Mouse (Mus musculus): ENCODE measurements at regions not wholly inside any gene's neighbourhood (a gene's known extent, or its start where the extent isn't known, plus 50 kb on each side); places are given as distances from the start of the nearest gene placed in this dataset.

DNA sequence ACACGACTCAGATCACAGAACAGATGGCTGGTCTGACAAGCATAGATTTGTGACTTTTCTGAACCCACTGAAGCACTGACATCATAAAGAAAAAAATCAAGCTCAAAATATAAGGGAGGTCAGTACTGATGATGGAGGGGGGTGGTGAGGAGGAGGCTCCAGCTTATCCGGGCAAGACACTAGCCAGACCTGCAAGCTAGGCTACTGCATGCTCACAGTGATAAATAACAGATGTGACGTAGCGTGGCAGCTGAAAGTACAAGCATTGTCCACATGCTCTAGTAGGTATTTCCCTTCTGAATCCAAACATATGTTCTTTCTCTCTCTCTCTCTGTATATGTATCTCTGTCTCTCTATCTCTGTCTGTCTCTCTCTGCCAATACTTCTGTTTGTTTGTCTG lies 342.7 kb downstream of the Cps1 start:
- no peak for ATAC-seq (ENCODE audit: low FRiP score, low TSS enrichment)
- Histone ChIP-seq H3K9me3 (ENCODE audit: control insufficient read depth, low read length) (no peaks in the 10 kb centered on the region), H3K9ac (ENCODE audit: low read length) (no peak overlapping the region), H3K4me3 (ENCODE audit: low read depth, low read length) (no peak overlapping the region), H3K27me3 (ENCODE audit: control insufficient read depth, insufficient read depth, low read length) (no peaks in the 10 kb centered on the region), H3K4me1 (replicated peaks; ENCODE audit: control insufficient read depth, insufficient read depth) (no peaks in the 10 kb centered on the region), H3K4me2 (replicated peaks; ENCODE audit: low read depth) (no peak overlapping the region), H3K27ac (replicated peaks) (no peak overlapping the region), H3K36me3 (ENCODE audit: control insufficient read depth, insufficient read depth, low read length) (no peaks in the 10 kb centered on the region)
- DNase-seq (ENCODE audit: low spot score), result no peak
- TF ChIP-seq CTCF (IDR thresholded peaks at IDR 0.05; ENCODE audit: low read depth) (no peak), EP300 (optimal IDR thresholded peaks at IDR 0.05) (no peak)
- WGBS, result 38% methylated on average over 4 of the region's 4 CpGs

DNA sequence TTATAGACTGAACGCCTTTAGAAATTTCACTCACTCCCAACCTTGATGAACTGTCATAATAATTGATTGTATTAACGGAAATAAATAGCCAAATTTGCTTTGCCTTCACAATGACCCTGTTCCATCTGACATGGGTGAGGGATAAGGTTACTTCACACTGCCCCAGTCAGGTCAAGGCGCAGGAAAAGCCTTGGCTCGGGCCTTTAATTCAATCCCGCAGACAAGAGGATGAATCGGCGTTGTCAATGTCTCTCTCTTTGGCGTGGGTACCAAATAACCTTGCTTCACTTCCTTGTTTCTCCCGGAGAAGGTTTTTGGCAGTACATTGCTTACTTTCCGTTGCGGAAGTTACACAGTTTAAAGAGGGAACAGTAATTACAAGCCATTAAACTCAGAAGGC lies 354.2 kb downstream of the Cps1 start:
- DNase-seq (ENCODE audit: low spot score) (no peak), ATAC-seq (ENCODE audit: low FRiP score, low TSS enrichment) (no peak)
- 58% methylated on average over 11 of the region's 11 CpGs for WGBS
- H3K27me3 ChIP-seq (ENCODE audit: control insufficient read depth, insufficient read depth, low read length), result no peaks in the 10 kb centered on the region
- no peaks in the 10 kb centered on the region for H3K4me1 ChIP-seq (replicated peaks; ENCODE audit: control insufficient read depth, insufficient read depth)
- TF ChIP-seq CTCF (IDR thresholded peaks at IDR 0.05; ENCODE audit: low read depth), result no peak
- no peak for TF ChIP-seq EP300 (optimal IDR thresholded peaks at IDR 0.05)
- H3K9ac ChIP-seq (ENCODE audit: low read length), result no peak overlapping the region
- no peaks in the 10 kb centered on the region for H3K9me3 ChIP-seq (ENCODE audit: control insufficient read depth, low read length)
- H3K36me3 ChIP-seq (ENCODE audit: control insufficient read depth, insufficient read depth, low read length), result no peaks in the 10 kb centered on the region
- no peak overlapping the region for H3K4me2 ChIP-seq (replicated peaks; ENCODE audit: low read depth)
- H3K4me3 ChIP-seq (ENCODE audit: low read depth, low read length), result no peak overlapping the region
- no peak overlapping the region for H3K27ac ChIP-seq (replicated peaks)

DNA sequence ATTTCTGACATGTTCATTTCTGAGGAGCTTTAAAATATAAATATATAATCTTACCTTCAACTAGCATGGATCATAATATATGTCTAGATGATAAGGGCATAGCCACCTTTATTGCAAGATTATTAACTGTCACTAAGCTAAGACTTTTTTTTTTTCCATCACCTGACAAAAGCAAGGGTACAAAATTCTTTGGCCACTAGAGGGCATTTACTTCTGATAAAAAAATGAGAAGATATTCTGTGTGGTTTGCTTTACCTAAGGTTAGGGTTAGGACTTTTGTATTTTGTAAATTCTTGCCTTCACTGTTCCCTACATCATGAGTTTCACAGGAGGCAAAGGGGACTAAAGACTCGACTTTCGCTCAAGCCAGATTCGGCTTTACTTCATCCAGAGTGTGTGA lies 355.1 kb downstream of the Cps1 start:
- 90% methylated on average over 3 of the region's 3 CpGs for WGBS
- Histone ChIP-seq H3K4me3 (ENCODE audit: low read depth, low read length) (no peak overlapping the region), H3K4me1 (replicated peaks; ENCODE audit: control insufficient read depth, insufficient read depth) (no peaks in the 10 kb centered on the region), H3K27me3 (ENCODE audit: control insufficient read depth, insufficient read depth, low read length) (no peaks in the 10 kb centered on the region), H3K9me3 (ENCODE audit: control insufficient read depth, low read length) (no peaks in the 10 kb centered on the region), H3K4me2 (replicated peaks; ENCODE audit: low read depth) (no peak overlapping the region), H3K36me3 (ENCODE audit: control insufficient read depth, insufficient read depth, low read length) (no peaks in the 10 kb centered on the region), H3K27ac (replicated peaks) (no peak overlapping the region), H3K9ac (ENCODE audit: low read length) (no peak overlapping the region)
- DNase-seq (ENCODE audit: low spot score) (no peak), ATAC-seq (ENCODE audit: low FRiP score, low TSS enrichment) (no peak)
- TF ChIP-seq CTCF (IDR thresholded peaks at IDR 0.05; ENCODE audit: low read depth) (peak; percentile 55), EP300 (optimal IDR thresholded peaks at IDR 0.05) (no peak)

DNA sequence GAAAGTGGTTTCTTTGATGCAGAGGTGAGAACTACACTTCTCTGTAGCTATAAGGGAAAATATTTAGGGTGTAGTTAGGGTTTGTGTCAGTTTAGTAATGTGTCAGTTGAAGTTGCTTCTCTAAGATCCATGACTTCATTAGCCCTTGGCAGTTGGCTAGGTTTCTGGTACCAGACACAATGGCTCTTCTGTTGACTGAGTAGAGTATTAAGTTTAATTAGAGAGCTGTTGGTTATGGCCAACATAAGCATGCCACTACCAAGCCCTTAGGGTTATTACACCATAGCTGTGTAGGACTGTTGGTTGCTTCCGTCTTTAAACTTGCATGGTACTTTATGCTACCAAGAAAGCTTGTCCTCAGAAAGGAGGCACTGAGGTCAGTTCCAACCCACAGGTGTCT lies 359.1 kb downstream of the Cps1 start:
- DNase-seq (ENCODE audit: low spot score) (no peak), ATAC-seq (ENCODE audit: low FRiP score, low TSS enrichment) (no peak)
- Histone ChIP-seq H3K27me3 (ENCODE audit: control insufficient read depth, insufficient read depth, low read length) (no peaks in the 10 kb centered on the region), H3K27ac (replicated peaks) (no peak overlapping the region), H3K4me3 (ENCODE audit: low read depth, low read length) (no peak overlapping the region), H3K36me3 (ENCODE audit: control insufficient read depth, insufficient read depth, low read length) (no peaks in the 10 kb centered on the region), H3K4me2 (replicated peaks; ENCODE audit: low read depth) (no peak overlapping the region), H3K9me3 (ENCODE audit: control insufficient read depth, low read length) (no peaks in the 10 kb centered on the region), H3K9ac (ENCODE audit: low read length) (no peak overlapping the region), H3K4me1 (replicated peaks; ENCODE audit: control insufficient read depth, insufficient read depth) (no peaks in the 10 kb centered on the region)
- TF ChIP-seq CTCF (IDR thresholded peaks at IDR 0.05; ENCODE audit: low read depth), result no peak
- TF ChIP-seq EP300 (optimal IDR thresholded peaks at IDR 0.05), result no peak
- WGBS, result 92% methylated on average over 1 of the region's 1 CpGs

DNA sequence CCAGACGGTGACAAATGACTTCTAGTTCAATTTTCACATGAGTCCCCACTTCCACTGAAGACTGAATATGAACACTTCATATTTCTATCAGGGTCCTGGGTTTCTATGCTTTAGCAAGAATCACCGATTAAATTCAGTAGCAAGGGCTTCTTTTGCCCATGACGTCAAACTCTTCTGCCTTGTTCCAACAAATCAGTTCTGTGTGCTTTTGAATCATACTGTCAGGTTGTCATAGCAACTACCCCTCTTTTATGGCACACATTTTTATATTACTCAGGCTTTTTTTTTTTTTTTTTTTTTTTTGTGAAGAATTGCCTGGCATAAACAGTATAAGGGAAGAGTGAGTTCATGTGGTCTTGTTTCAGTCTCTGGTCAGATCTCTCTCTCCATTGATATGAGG lies 381.3 kb downstream of the Cps1 start:
- no peak overlapping the region for H3K4me2 ChIP-seq (replicated peaks; ENCODE audit: low read depth)
- DNase-seq (ENCODE audit: low spot score), result no peak
- no peak overlapping the region for H3K9ac ChIP-seq (ENCODE audit: low read length)
- no peaks in the 10 kb centered on the region for H3K9me3 ChIP-seq (ENCODE audit: control insufficient read depth, low read length)
- no peaks in the 10 kb centered on the region for H3K4me1 ChIP-seq (replicated peaks; ENCODE audit: control insufficient read depth, insufficient read depth)
- no peak overlapping the region for H3K27ac ChIP-seq (replicated peaks)
- WGBS, result 78% methylated on average over 3 of the region's 3 CpGs
- H3K36me3 ChIP-seq (ENCODE audit: control insufficient read depth, insufficient read depth, low read length), result no peaks in the 10 kb centered on the region
- TF ChIP-seq EP300 (optimal IDR thresholded peaks at IDR 0.05) (no peak), CTCF (IDR thresholded peaks at IDR 0.05; ENCODE audit: low read depth) (no peak)
- no peak overlapping the region for H3K4me3 ChIP-seq (ENCODE audit: low read depth, low read length)
- H3K27me3 ChIP-seq (ENCODE audit: control insufficient read depth, insufficient read depth, low read length), result no peaks in the 10 kb centered on the region
- no peak for ATAC-seq (ENCODE audit: low FRiP score, low TSS enrichment)

DNA sequence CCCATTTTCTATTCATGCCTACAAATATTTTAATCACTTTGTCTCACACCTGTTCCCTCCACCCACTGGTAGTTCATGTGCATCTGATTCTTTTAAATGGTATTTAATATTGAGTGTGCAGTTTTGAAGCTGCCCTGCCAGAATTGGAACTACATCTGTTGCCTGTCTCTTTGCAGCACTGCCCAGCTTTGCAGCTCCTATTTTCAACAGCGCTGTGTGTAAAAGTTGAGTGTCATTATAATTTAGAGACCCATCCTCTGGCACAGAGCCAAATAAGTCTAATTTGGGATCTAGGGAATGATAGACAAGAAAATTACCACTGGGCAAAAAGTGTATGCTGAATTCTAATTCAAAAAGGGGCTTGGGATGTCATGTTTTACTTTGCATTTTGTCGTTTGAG lies 382.9 kb downstream of the Cps1 start:
- H3K4me2 ChIP-seq (replicated peaks; ENCODE audit: low read depth), result no peak overlapping the region
- DNase-seq (ENCODE audit: low spot score) (no peak), ATAC-seq (ENCODE audit: low FRiP score, low TSS enrichment) (no peak)
- H3K27me3 ChIP-seq (ENCODE audit: control insufficient read depth, insufficient read depth, low read length), result no peaks in the 10 kb centered on the region
- TF ChIP-seq CTCF (IDR thresholded peaks at IDR 0.05; ENCODE audit: low read depth), result no peak
- no peak for TF ChIP-seq EP300 (optimal IDR thresholded peaks at IDR 0.05)
- no peaks in the 10 kb centered on the region for H3K9me3 ChIP-seq (ENCODE audit: control insufficient read depth, low read length)
- no peak overlapping the region for H3K4me3 ChIP-seq (ENCODE audit: low read depth, low read length)
- no peaks in the 10 kb centered on the region for H3K36me3 ChIP-seq (ENCODE audit: control insufficient read depth, insufficient read depth, low read length)
- H3K27ac ChIP-seq (replicated peaks), result no peak overlapping the region
- WGBS, result 77% methylated on average over 2 of the region's 2 CpGs
- no peak overlapping the region for H3K9ac ChIP-seq (ENCODE audit: low read length)
- H3K4me1 ChIP-seq (replicated peaks; ENCODE audit: control insufficient read depth, insufficient read depth), result no peaks in the 10 kb centered on the region

All from stomach, postnatal 0 days (tissue).